Mouse (Mus musculus) liver, adult 2 months (tissue): ENCODE results near the gene Cntnap4.

Experiments used
- CTCF ChIP-seq: fragments of 200-500 bp; IDR thresholded peaks from 2 replicates; pipeline ENCODE4 v1.5.1; 2011; ENCODE audit warnings: low read depth, low read length, control low read depth
- POLR2A ChIP-seq: fragments of 200-500 bp; IDR thresholded peaks from 2 replicates; pipeline ENCODE4 v1.6.1; 2011; ENCODE audit warnings: low read length, control low read depth; ENCODE audit not compliant: insufficient read depth; ENCODE audit errors: extremely low read depth

DNA sequence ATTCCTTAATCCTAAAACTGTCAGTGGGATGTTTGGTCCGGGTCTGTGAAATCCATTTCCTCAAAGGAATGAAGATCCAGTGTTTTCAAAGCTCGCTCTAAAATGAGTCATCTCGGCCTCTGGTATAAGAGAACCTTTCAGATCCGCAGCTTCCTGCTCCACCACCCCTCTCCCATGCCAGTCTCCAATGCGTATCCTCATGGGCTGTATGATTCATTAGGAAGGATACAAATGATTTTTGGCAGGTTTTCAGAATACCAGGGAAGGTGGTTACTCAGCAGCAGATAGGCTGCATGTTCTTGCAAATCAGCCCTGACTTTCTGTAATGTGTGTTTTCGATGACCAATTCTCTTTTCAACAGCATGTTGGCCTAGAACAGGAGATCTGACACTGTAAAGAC lies 40.3 kb downstream of the Cntnap4 start:
- TF ChIP-seq CTCF (no peak), POLR2A (no peak)
